Mouse (Mus musculus) spleen, adult 10 weeks (tissue): ENCODE data around the gene Chdh. TPM values are rescaled to one million over a fixed set of nuclear protein-coding genes. Genes with fewer than 3 reads are reported as not detected.

Experiments
- polyA plus RNA-seq: library from polyadenylated mRNA; stranded (reverse); fragments of 350-450 nt; fragmentation: Illumina TruSeq; extraction: RNeasy Lipid Tissue Mini Kit (QIAGEN cat#74804); gene quantifications from one replicate; pipeline ENCODE4 v1.2.3, GENCODE M21; 2015; ENCODE audit warnings: low replicate concordance; ENCODE audit not compliant: insufficient read depth

The Chdh gene
- polyA plus RNA-seq = 1.3 TPM

DNA sequence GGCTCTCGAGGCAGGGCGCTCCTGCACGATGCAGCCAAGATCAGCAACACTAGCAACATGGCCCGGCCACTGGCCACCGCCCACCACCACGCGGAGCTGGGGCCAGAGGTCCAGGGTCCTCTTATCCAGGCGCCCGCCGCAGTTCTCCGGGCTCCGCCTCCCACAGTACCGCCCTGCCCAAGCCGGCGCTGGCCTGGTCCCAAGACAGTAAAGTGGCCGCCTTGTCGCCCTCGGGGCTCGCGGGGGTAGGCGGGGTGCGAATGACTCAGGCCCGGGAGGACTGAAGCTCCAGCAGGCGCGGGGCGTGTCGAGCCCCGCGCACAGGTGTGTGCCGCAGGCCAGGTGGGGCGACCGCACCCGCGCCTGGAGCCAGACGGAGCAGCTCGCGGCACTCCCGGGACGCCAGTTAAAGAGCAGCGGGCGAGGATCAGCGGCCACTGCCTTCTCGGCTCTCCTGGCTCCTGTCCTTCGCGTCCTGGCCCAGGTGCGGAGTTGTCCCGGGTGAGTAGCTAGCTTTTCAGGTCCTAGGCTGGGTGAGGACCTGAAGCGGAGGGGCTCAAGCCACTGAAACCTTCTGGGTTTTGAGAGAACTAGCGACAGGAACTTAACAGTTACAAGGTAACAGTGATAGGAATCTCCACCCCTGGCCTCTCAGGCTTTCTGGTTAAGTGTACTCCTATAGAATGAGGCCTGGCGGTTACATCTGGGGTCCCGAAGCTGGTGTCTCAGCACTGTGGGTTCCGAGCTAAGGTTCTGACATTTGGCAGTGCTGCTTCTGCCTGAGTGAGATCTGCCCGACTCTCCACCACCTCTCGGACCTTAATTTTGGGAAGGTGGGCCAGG, at the start of gene Chdh, which contains the start of gene Il17rb:
Gene Chdh, plus strand, starts transcription at position 291 of the 843 bp plus-strand sequence.
Gene Il17rb, minus strand, starts transcription at position 164 of the 843 bp plus-strand sequence.

DNA sequence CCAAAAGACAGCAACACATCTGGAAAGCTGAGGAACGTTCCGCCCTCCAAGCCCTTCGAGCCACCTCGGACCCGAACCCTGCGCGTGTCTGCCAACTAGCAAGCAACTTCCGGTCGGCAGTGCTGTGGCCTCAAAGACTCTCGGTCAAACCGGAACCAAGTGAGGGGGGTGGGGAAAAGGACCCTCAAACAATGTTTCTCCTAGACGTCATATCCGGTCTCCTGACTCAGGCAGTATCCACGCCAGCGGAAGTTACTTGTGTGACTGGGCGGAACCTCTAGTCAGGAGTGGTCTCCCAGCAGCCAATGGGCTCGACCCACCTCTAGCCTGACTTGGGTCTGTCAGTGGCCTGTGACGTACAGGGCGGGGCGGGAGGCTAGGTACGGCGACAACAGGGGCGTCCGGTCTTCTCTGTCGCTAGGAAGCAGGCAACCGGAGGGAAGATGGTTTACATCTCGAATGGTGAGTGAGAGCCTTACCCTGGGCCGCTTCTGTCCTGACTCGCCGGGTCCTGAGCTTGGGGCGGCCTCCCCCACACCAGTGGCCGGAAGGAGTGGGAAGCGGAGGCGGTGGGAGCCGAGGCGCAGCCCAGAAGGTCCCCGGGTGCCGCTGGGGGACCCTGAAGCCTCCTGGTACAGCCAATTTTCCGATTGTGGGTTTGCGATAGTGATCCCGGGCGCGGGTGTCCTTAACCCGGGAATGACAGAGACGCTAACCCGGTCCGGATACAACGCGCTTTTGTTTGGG, 40.6 kb upstream of the Chdh start, which contains the start of gene Selenok:
Gene Selenok, plus strand, starts transcription at position 234 of the 747 bp plus-strand sequence.

DNA sequence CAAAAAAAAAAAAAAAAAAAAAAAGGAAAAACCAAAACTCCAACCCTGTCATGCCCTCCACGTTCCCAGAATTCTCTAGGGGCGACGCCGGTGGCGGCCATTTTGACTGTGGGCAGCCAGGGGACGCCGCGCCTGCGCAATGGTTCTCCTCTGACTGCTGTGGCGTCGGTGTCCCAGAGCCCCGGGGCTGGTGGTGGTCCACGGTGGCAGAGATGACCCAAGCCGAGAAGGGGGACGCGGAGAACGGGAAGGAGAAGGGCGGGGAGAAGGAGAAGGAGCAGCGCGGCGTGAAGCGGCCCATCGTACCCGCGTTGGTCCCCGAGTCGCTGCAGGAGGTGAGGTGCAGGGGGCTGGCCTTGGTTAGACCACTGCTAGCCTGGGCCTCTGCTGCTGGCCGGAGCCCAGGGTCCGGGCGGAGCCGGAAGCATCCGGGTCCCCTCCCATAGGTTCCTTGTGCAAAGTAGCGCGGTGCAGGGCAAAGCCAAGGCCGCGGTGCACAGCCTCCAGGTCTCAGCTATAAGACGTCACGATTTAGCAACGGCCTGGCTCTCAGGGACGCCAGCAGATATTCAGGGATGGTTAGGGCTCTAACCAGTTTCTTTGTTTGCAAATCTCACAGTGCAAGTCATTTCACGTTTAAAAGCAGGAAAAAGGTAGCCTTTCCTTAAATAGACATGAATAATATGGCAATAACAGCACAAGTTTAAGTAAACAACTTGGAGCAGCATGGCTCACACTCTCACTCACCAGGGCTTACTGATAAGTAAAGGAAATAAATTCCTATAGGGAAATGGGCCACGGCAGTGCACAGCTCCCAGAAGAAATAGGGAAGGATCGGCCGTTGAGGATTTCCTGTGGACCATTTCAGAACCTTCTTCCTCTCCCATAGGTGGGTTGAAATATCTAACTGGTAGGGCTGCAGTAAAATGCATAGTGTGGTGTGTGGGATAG, 30.3 kb upstream of the Chdh start, which contains the start of gene Actr8:
Gene Actr8, plus strand, starts transcription at position 84 of the 951 bp plus-strand sequence.

Other genes with a start within 250 kb of the Chdh start
- 171 TPM for gene Selenok, start 40.7 kb upstream of the Chdh start, polyA plus RNA-seq
- gene Actr8, start 30.7 kb upstream of the Chdh start, polyA plus RNA-seq = 42.4 TPM
- gene Il17rb, start 127 bp upstream of the Chdh start, polyA plus RNA-seq = 2.7 TPM